Mouse (Mus musculus) lung, embryonic 16.5 days (tissue): ENCODE measurements around the gene Pigk. TPM values are rescaled to one million over a fixed set of nuclear protein-coding genes. Genes with fewer than 3 reads are reported as not detected.

Source experiments
- ATAC-seq: fragments of 200-750 bp; cut with Nextera tagmentation; 2 replicates; pipeline ENCODE4 v1.8.0; 2017; ENCODE audit warnings: low read depth, mild to moderate bottlenecking, moderate library complexity
- H3K27ac ChIP-seq: fragments of 300-500 bp; sonication (generic); 2 replicates; pipeline ENCODE4 v1.5.1; 2014; ENCODE audit warnings: mild to moderate bottlenecking, control low read depth, low read length
- H3K27me3 ChIP-seq: fragments of 300-500 bp; sonication (generic); 2 replicates; pipeline ENCODE4 v1.6.1; 2014; ENCODE audit warnings: low read depth, low read length, mixed read lengths; ENCODE audit not compliant: control insufficient read depth, insufficient read depth
- H3K36me3 ChIP-seq: fragments of 300-500 bp; sonication (generic); 2 replicates; pipeline ENCODE4 v1.6.1; 2014; ENCODE audit warnings: low read length; ENCODE audit not compliant: control insufficient read depth, insufficient read depth
- H3K4me1 ChIP-seq: fragments of 300-500 bp; sonication (generic); replicated peaks from 2 replicates; pipeline ENCODE4 v1.6.1; 2014; ENCODE audit warnings: low read length, mixed read lengths; ENCODE audit not compliant: control insufficient read depth, insufficient read depth
- H3K4me2 ChIP-seq: fragments of 300-500 bp; sonication (generic); 2 replicates; pipeline ENCODE4 v1.6.1; 2014; ENCODE audit warnings: low read depth, low read length, control low read depth
- H3K4me3 ChIP-seq: fragments of 300-500 bp; sonication (generic); 2 replicates; pipeline ENCODE4 v1.5.1; 2014; ENCODE audit warnings: mild to moderate bottlenecking, low read length, control low read depth
- H3K9ac ChIP-seq: fragments of 300-500 bp; sonication (generic); 2 replicates; pipeline ENCODE4 v1.6.1; 2014; ENCODE audit warnings: low read length, control low read depth
- H3K9me3 ChIP-seq: fragments of 300-500 bp; sonication (generic); 2 replicates; pipeline ENCODE4 v1.6.1; 2016; ENCODE audit warnings: low read length; ENCODE audit not compliant: control insufficient read depth
- WGBS: fragments of 180-500 bp; shearing (Covaris S2); extraction: QIAGEN DNeasy Blood & Tissue Kit; methylation state at CpG from one replicate; pipeline ENCODE4 v1.1.7; 2014; 5-methylcytosine and 5-hydroxymethylcytosine counted together
- polyA plus RNA-seq: library from polyadenylated mRNA; unstranded; fragments of >200 nt; fragmentation: Nextera tagmentation; extraction: Ambion mirVana; gene quantifications from 2 replicates; pipeline ENCODE4 v1.2.1, GENCODE M21; 2015

The Pigk gene
- polyA plus RNA-seq, 1 experiment from 2014 or later, result 50.3 TPM

GRCm38 (mm10) chr3:152813905-152814304 is 100.0 kb downstream of the Pigk start:
- ATAC-seq, result no peak

DNA sequence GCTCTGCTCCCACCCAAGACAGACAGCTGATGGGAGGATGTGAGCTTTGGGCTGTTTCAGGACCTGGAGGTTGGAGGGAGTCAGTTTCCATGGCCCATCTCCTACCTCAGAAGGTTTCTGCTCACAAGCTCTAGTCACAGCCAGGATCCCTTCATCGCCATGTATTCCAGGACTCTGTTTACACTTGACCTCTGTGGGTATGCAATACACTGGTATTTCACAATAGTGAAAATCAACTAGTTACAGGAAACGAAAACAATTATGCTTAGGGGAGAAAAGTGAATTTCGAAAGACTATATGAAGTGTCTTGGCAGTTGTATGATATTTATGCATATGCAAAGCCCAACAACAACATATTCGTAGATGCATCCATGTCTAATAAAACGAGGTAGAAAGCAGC is 101.2 kb downstream of the Pigk start:
- 55% methylated on average over 5 of the region's 5 CpGs for WGBS
- Histone ChIP-seq H3K9me3 (no peaks in the 10 kb centered on the region), H3K27ac (no peak overlapping the region; the same call in 1 of the 2 replicates)

More at GRCm38 (mm10) chr3:152813905-152814304, 100.0 kb downstream of the Pigk start:
- Histone ChIP-seq H3K9me3 (no peaks in the 10 kb centered on the region), H3K4me1 (no peaks in the 10 kb centered on the region), H3K27ac (no peak overlapping the region), H3K9ac (no peak overlapping the region), H3K36me3 (no peaks in the 10 kb centered on the region), H3K4me3 (no peak overlapping the region), H3K27me3 (no peaks in the 10 kb centered on the region), H3K4me2 (no peak overlapping the region)
- 47% methylated on average over 4 of the region's 4 CpGs for WGBS

DNA sequence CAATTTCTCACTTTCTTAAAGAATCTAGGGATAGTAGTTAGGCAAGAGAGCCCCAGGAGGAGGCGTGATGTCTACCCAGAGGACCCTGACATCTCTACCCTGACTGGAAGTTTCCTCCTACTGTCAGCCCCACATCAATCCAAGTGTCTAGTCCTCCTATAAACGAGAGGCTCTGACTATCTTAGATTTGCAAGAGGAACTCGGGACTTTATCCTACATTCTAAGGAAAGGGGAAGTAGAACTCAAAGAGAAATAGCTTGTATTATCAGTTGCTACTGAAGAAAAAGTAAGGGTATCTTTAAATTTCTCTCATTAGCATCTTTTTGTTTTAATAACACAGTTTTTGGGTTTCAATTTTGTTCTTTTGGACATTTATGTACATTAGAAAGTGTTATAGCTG is 106.5 kb downstream of the Pigk start:
- Histone ChIP-seq H3K4me2 (no peak overlapping the region), H3K9me3 (no peaks in the 10 kb centered on the region), H3K36me3 (no peaks in the 10 kb centered on the region), H3K9ac (no peak overlapping the region), H3K4me3 (no peak overlapping the region), H3K27ac (no peak overlapping the region), H3K4me1 (no peaks in the 10 kb centered on the region), H3K27me3 (no peaks in the 10 kb centered on the region)
- WGBS, result 66% methylated on average over 3 of the region's 3 CpGs
- ATAC-seq, result no peak

More for the DNA sequence above, 101.2 kb downstream of the Pigk start:
- Histone ChIP-seq H3K4me1 (no peaks in the 10 kb centered on the region), H3K4me3 (no peak overlapping the region), H3K36me3 (no peaks in the 10 kb centered on the region), H3K27me3 (no peaks in the 10 kb centered on the region), H3K9ac (no peak overlapping the region), H3K4me2 (no peak overlapping the region)
- ATAC-seq, result peak; percentile 77

GRCm38 (mm10) chr3:152821202-152821601 is 107.3 kb downstream of the Pigk start:
- Histone ChIP-seq H3K4me3 (no peak overlapping the region), H3K9me3 (no peaks in the 10 kb centered on the region), H3K27ac (no peak overlapping the region), H3K27me3 (no peaks in the 10 kb centered on the region), H3K36me3 (no peaks in the 10 kb centered on the region), H3K9ac (no peak overlapping the region), H3K4me2 (no peak overlapping the region), H3K4me1 (no peaks in the 10 kb centered on the region)
- peak; percentile 79 for ATAC-seq
- 44% methylated on average over 14 of the region's 14 CpGs for WGBS

DNA sequence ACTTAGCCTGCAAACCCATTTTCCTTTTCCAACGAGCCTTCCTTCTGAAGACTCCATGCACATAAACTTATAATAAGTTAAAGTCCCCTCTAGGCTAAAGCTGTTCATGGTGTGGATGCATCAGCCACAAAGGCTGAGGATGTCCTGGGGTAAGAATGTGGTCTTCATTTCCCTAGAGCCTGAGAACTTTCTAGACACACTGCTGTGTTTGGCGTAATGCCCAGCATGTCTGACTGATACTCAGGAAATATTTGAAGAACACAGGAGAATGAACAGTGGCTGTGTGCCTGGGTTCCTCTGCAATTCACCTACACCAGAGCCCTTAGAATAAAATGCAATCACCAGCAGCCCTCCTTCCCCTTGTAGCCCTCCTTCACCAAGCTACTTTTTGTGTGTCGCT is 117.5 kb downstream of the Pigk start:
- no peaks in the 10 kb centered on the region for H3K9me3 ChIP-seq
- no peak overlapping the region for H3K4me3 ChIP-seq
- ATAC-seq, result no peak
- H3K4me2 ChIP-seq, result no peak overlapping the region
- WGBS, result 73% methylated on average over 3 of the region's 3 CpGs
- H3K27ac ChIP-seq, result no peak overlapping the region
- H3K27me3 ChIP-seq, result no peaks in the 10 kb centered on the region
- no peak overlapping the region for H3K9ac ChIP-seq
- H3K4me1 ChIP-seq, result no peaks in the 10 kb centered on the region
- H3K36me3 ChIP-seq, result no peaks in the 10 kb centered on the region

DNA sequence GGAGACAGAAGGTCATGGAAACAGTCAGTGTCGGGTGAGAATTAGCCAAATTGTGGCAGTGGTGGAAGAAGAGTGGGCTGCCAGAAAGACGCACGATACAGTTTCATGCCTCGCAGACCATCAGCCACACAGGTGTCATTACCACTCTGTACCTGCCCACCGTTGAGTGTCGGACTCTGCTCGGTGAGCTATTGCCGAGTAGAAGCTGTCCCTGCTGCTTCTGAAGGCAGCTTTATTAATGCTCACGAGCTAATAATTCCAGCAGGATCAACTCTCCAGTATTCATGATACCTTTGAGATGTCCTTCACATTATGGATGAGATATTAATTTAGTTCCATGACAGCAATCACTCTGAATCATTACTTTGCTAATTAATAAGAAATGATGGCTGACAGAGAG is 118.1 kb downstream of the Pigk start:
- no peaks in the 10 kb centered on the region for H3K36me3 ChIP-seq
- H3K4me2 ChIP-seq, result no peak overlapping the region
- ATAC-seq, result no peak
- no peak overlapping the region for H3K9ac ChIP-seq
- no peak overlapping the region for H3K4me3 ChIP-seq
- no peaks in the 10 kb centered on the region for H3K27me3 ChIP-seq
- no peaks in the 10 kb centered on the region for H3K9me3 ChIP-seq
- no peak overlapping the region for H3K27ac ChIP-seq
- no peaks in the 10 kb centered on the region for H3K4me1 ChIP-seq
- WGBS, result 85% methylated on average over 9 of the region's 9 CpGs

GRCm38 (mm10) chr3:152832436-152832835 is 118.5 kb downstream of the Pigk start:
- WGBS, result 83% methylated on average over 4 of the region's 4 CpGs
- no peak for ATAC-seq
- no peak overlapping the region for H3K27ac ChIP-seq
- no peak overlapping the region for H3K4me2 ChIP-seq
- H3K9ac ChIP-seq, result no peak overlapping the region
- no peaks in the 10 kb centered on the region for H3K36me3 ChIP-seq
- no peaks in the 10 kb centered on the region for H3K9me3 ChIP-seq
- no peak overlapping the region for H3K4me3 ChIP-seq
- no peaks in the 10 kb centered on the region for H3K27me3 ChIP-seq
- H3K4me1 ChIP-seq, result no peaks in the 10 kb centered on the region

DNA sequence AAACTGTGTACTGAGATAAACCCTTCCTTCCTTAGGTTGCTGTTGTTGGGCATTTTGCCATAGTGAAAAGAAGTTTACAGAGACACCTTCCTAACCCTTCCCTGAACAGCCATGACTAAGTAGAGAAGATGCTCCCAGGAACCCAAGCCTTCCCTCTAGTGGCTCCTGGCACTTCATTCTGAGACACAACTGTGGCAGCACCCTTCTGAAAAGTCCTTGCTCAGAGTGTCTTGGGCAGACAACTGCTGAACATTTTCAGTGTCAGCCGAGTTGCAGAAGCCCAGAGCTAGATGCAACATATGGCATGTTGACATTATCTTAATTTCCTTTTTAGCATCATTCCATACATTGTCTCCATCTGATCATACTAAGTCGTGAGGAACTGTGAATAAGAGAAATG is 123.5 kb downstream of the Pigk start:
- no peaks in the 10 kb centered on the region for H3K27me3 ChIP-seq
- no peaks in the 10 kb centered on the region for H3K4me1 ChIP-seq
- H3K36me3 ChIP-seq, result no peaks in the 10 kb centered on the region
- no peak for ATAC-seq
- H3K4me2 ChIP-seq, result no peak overlapping the region
- H3K27ac ChIP-seq, result no peak overlapping the region
- no peak overlapping the region for H3K9ac ChIP-seq
- WGBS, result 49% methylated on average over 2 of the region's 2 CpGs
- no peak overlapping the region for H3K4me3 ChIP-seq
- no peaks in the 10 kb centered on the region for H3K9me3 ChIP-seq

DNA sequence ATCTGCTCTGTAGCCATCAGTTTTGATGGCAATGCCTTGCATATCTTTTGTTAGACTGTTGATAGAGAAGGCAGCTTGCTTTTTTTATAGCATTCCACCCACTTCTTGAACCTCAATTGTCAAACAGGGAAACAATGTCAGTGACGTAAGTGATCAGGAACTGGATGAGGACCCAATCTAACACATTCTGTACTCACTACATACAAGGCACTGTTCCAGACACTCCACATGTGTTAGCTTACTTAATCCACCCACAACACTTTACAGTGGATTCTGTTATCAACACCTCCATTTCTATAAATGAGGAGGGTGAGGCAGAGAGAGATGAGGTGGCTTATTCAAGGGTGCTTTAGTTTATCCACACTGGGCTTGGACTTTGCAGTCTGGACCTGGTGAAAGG is 124.0 kb downstream of the Pigk start:
- no peak overlapping the region for H3K4me2 ChIP-seq

DNA sequence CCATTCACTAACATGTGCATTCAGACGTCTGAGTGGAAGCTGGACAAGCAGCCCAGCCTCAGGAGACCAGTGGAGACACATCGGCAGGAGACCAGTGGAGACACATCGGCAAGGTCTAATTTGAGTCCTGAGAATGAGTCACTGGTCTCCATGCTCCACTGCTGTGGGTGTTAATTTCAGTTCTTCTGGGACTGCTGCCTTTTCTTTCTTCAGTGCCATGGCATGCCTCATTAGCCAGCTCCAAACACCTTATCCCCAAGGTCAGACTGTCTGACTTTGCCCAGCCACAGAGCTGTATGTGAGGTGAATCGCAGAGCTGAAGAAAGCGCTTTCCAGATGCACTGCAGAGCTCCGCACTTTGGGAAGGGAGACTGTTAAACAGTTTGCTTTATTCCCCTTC is 127.4 kb downstream of the Pigk start:
- Histone ChIP-seq H3K36me3 (no peaks in the 10 kb centered on the region), H3K27me3 (no peaks in the 10 kb centered on the region), H3K4me2 (no peak overlapping the region), H3K9ac (no peak overlapping the region), H3K27ac (no peak overlapping the region), H3K4me3 (no peak overlapping the region), H3K9me3 (no peaks in the 10 kb centered on the region), H3K4me1 (no peaks in the 10 kb centered on the region)
- no peak for ATAC-seq
- WGBS, result 84% methylated on average over 6 of the region's 6 CpGs

More for the DNA sequence above, 124.0 kb downstream of the Pigk start:
- ATAC-seq, result no peak
- H3K36me3 ChIP-seq, result no peaks in the 10 kb centered on the region
- H3K27me3 ChIP-seq, result no peaks in the 10 kb centered on the region
- no peaks in the 10 kb centered on the region for H3K4me1 ChIP-seq
- H3K9ac ChIP-seq, result no peak overlapping the region
- 62% methylated on average over 1 of the region's 1 CpGs for WGBS
- no peak overlapping the region for H3K27ac ChIP-seq
- no peaks in the 10 kb centered on the region for H3K9me3 ChIP-seq
- no peak overlapping the region for H3K4me3 ChIP-seq
